Mouse (Mus musculus): ENCODE data around the gene Ntn4.

The Ntn4 gene

GRCm38 (mm10) chr10:93640521-93640952, at the start of gene Ntn4:
Gene Ntn4, plus strand, starts transcription at chr10:93640681.
- no peak for DNase-seq (ENCODE audit: inconsistent ontology term)

GRCm38 (mm10) chr10:93592456-93592855, 48.0 kb upstream of the Ntn4 start:
- DNase-seq (ENCODE audit: inconsistent ontology term) = no peak

- peak; percentile 81 for DNase-seq (ENCODE audit: inconsistent ontology term)
Measured at GRCm38 (mm10) chr10:93594022-93594482, 46.4 kb upstream of the Ntn4 start.

GRCm38 (mm10) chr10:93595831-93596230, 44.6 kb upstream of the Ntn4 start:
- DNase-seq (ENCODE audit: inconsistent ontology term) = peak; percentile 89

- no peak for DNase-seq (ENCODE audit: inconsistent ontology term)
Measured at GRCm38 (mm10) chr10:93596641-93597040, 43.8 kb upstream of the Ntn4 start.

GRCm38 (mm10) chr10:93602309-93602708, 38.2 kb upstream of the Ntn4 start:
- DNase-seq (ENCODE audit: inconsistent ontology term) = no peak

- no peak for DNase-seq (ENCODE audit: inconsistent ontology term)
Measured at GRCm38 (mm10) chr10:93603256-93603655, 37.2 kb upstream of the Ntn4 start.

- no peak for DNase-seq (ENCODE audit: inconsistent ontology term)
Measured at GRCm38 (mm10) chr10:93606326-93606725, 34.2 kb upstream of the Ntn4 start.

- no peak for DNase-seq (ENCODE audit: inconsistent ontology term)
Measured at GRCm38 (mm10) chr10:93608051-93608450, 32.4 kb upstream of the Ntn4 start.

- no peak for DNase-seq (ENCODE audit: inconsistent ontology term)
Measured at GRCm38 (mm10) chr10:93609236-93609635, 31.2 kb upstream of the Ntn4 start.

GRCm38 (mm10) chr10:93610896-93611295, 29.6 kb upstream of the Ntn4 start:
- no peak for DNase-seq (ENCODE audit: inconsistent ontology term)

- peak; percentile 44 for DNase-seq (ENCODE audit: inconsistent ontology term)
Measured at GRCm38 (mm10) chr10:93611419-93612007, 29.0 kb upstream of the Ntn4 start.

GRCm38 (mm10) chr10:93614850-93615249, 25.6 kb upstream of the Ntn4 start:
- no peak for DNase-seq (ENCODE audit: inconsistent ontology term)

- DNase-seq (ENCODE audit: inconsistent ontology term) = peak; percentile 91
Measured at GRCm38 (mm10) chr10:93620438-93621179, 19.9 kb upstream of the Ntn4 start.

GRCm38 (mm10) chr10:93623725-93624124, 16.8 kb upstream of the Ntn4 start:
- no peak for DNase-seq (ENCODE audit: inconsistent ontology term)

GRCm38 (mm10) chr10:93624151-93624550, 16.3 kb upstream of the Ntn4 start:
- no peak for DNase-seq (ENCODE audit: inconsistent ontology term)

GRCm38 (mm10) chr10:93630310-93630709, 10.2 kb upstream of the Ntn4 start:
- no peak for DNase-seq (ENCODE audit: inconsistent ontology term)

GRCm38 (mm10) chr10:93632086-93632485, 8.4 kb upstream of the Ntn4 start:
- DNase-seq (ENCODE audit: inconsistent ontology term) = no peak

GRCm38 (mm10) chr10:93633563-93633962, 6.9 kb upstream of the Ntn4 start:
- no peak for DNase-seq (ENCODE audit: inconsistent ontology term)

- no peak for DNase-seq (ENCODE audit: inconsistent ontology term)
Measured at GRCm38 (mm10) chr10:93633971-93634370, 6.5 kb upstream of the Ntn4 start.

- DNase-seq (ENCODE audit: inconsistent ontology term) = no peak
Measured at GRCm38 (mm10) chr10:93635941-93636340, 4.5 kb upstream of the Ntn4 start.

- DNase-seq (ENCODE audit: inconsistent ontology term) = peak; percentile 71
Measured at GRCm38 (mm10) chr10:93640953-93641820, 706 bp downstream of the Ntn4 start.

Measured in Muller cell, postnatal 12 days (primary cell).